Mouse (Mus musculus): ENCODE measurements around the gene Mtmr3. TPM values are rescaled to one million over a fixed set of nuclear protein-coding genes. Genes with fewer than 3 reads are reported as not detected.

Gene Mtmr3
- total and polyA plus RNA-seq, 3 experiments, result 29.1 to 31.9 TPM; not detected in 1

DNA sequence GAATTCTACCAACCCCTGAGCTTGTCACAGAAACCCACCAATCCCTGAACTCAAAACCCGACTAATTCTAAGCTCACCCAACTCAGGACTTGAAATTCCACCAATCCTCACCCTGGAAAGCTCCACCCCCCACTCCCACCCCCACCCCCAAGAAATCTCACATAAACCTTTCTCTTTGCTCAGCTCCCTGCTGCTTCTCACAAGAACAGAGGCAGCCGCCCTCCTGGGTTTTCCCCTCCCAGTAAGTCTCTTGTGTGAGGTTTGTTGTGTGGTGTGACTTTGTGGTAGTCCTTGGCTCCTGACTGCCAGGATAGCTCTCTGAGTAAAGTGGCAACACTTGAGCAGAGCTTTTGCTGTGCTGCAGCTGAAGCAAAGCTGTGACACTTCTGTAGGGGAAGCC, 131.8 kb downstream of the Mtmr3 start:
- TF ChIP-seq EP300 (IDR thresholded peaks at IDR 0.05; ENCODE audit: low read depth in 1 of 2, low read length in 2 of 2) (no peak), CHD1 (IDR thresholded peaks at IDR 0.05; ENCODE audit: low read depth, low read length) (no peak), ETS1 (IDR thresholded peaks at IDR 0.05; ENCODE audit: low read depth, low read length) (no peak), NRF1 (IDR thresholded peaks at IDR 0.05; ENCODE audit: insufficient read depth, low read depth, low read length, poor library complexity, severe bottlenecking) (no peak), POLR2AphosphoS5 (IDR thresholded peaks at IDR 0.05; ENCODE audit: borderline replicate concordance, low read depth, low read length) (no peak), ZKSCAN1 (IDR thresholded peaks at IDR 0.05; ENCODE audit: low read depth, low read length) (no peak), BHLHE40 (IDR thresholded peaks at IDR 0.05; ENCODE audit: borderline replicate concordance, low read depth, low read length) (no peak)
- Histone ChIP-seq H3K4me3 (ENCODE audit: control insufficient read depth in 1 of 2, insufficient read depth in 1 of 2, low read depth in 2 of 2, low read length in 2 of 2) (no peak overlapping the region), H3K79me2 (ENCODE audit: control insufficient read depth, insufficient read depth, low read length, poor library complexity) (no peaks in the 10 kb centered on the region), H3K27me3 (ENCODE audit: control insufficient read depth in 1 of 2, insufficient read depth in 2 of 2, low read length in 2 of 2) (peaks cover 16 to 17% of the 10 kb centered on the region in 2 experiments), H3K27ac (ENCODE audit: control insufficient read depth, low read depth, low read length) (no peak overlapping the region), H3K9me3 (replicated peaks; ENCODE audit: insufficient read depth, low read length) (no peaks in the 10 kb centered on the region), H3K9ac (ENCODE audit: control insufficient read depth, low read depth, low read length, poor library complexity, severe bottlenecking) (no peak overlapping the region), H3K4me1 (ENCODE audit: control insufficient read depth in 1 of 2, insufficient read depth in 2 of 2, low read length in 2 of 2) (no peaks in the 10 kb centered on the region), H3K36me3 (ENCODE audit: control insufficient read depth in 1 of 2, insufficient read depth in 2 of 2, low read length in 2 of 2) (no peaks in the 10 kb centered on the region)
- no peak for DNase-seq (ENCODE audit: low read depth, low spot score)

- DNase-seq (ENCODE audit: low read depth, low spot score), result peak; percentile 36
- H3K4me1 ChIP-seq (ENCODE audit: control insufficient read depth in 1 of 2, insufficient read depth in 2 of 2, low read length in 2 of 2), result no peaks in the 10 kb centered on the region
Measured at GRCm38 (mm10) chr11:4461154-4461553, 133.5 kb downstream of the Mtmr3 start.

DNA sequence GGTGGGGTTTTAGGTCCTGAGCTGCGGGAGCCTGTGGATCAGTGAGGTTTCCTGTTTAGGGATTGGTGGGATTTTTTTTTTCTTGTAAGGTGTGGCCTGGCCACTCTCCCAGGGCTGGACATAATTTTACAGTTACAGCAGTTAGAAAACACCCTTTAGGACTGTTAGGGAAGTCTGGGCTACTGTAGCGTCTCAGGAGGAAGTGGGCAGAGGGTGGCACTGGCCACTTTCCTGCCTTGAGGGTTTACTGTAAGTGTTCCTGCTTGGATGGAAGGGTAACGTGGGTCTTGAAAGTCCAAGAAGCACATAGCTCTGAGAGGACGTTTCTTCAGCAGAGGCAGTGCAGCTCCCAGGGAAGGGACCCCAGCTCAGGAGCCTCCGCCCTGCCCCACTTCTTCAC, 134.0 kb downstream of the Mtmr3 start:
- no peak for TF ChIP-seq POLR2A (IDR thresholded peaks at IDR 0.05; ENCODE audit: control insufficient read depth in 1 of 2, insufficient read depth in 1 of 2, low read depth in 1 of 2, low read length in 2 of 2, poor library complexity in 1 of 2)
- TF ChIP-seq TCF12 (IDR thresholded peaks at IDR 0.05; ENCODE audit: low read depth, low read length), result no peak
- TF ChIP-seq ZMIZ1 (IDR thresholded peaks at IDR 0.05; ENCODE audit: low read depth, low read length), result no peak
- TF ChIP-seq USF1 (IDR thresholded peaks at IDR 0.05; ENCODE audit: low read depth, low read length), result no peak
- no peak for TF ChIP-seq ELF1 (IDR thresholded peaks at IDR 0.05; ENCODE audit: low read depth, low read length)
- Histone ChIP-seq H3K27me3 (ENCODE audit: control insufficient read depth in 1 of 2, insufficient read depth in 2 of 2, low read length in 2 of 2) (peaks cover 16 to 28% of the 10 kb centered on the region in 2 experiments), H3K27ac (ENCODE audit: control insufficient read depth, low read depth, low read length) (no peak overlapping the region), H3K4me3 (ENCODE audit: control insufficient read depth in 1 of 2, insufficient read depth in 1 of 2, low read depth in 2 of 2, low read length in 2 of 2) (no peak overlapping the region), H3K36me3 (ENCODE audit: control insufficient read depth in 1 of 2, insufficient read depth in 2 of 2, low read length in 2 of 2) (no peaks in the 10 kb centered on the region), H3K9ac (ENCODE audit: control insufficient read depth, low read depth, low read length, poor library complexity, severe bottlenecking) (no peak overlapping the region), H3K79me2 (ENCODE audit: control insufficient read depth, insufficient read depth, low read length, poor library complexity) (no peaks in the 10 kb centered on the region), H3K4me1 (ENCODE audit: control insufficient read depth in 1 of 2, insufficient read depth in 2 of 2, low read length in 2 of 2) (no peaks in the 10 kb centered on the region), H3K9me3 (replicated peaks; ENCODE audit: insufficient read depth, low read length) (no peaks in the 10 kb centered on the region)
- DNase-seq (ENCODE audit: low read depth, low spot score), result no peak

More at GRCm38 (mm10) chr11:4461154-4461553, 133.5 kb downstream of the Mtmr3 start:
- Histone ChIP-seq H3K27ac (ENCODE audit: control insufficient read depth, low read depth, low read length) (no peak overlapping the region), H3K36me3 (ENCODE audit: control insufficient read depth in 1 of 2, insufficient read depth in 2 of 2, low read length in 2 of 2) (no peaks in the 10 kb centered on the region), H3K9me3 (replicated peaks; ENCODE audit: insufficient read depth, low read length) (no peaks in the 10 kb centered on the region), H3K4me3 (ENCODE audit: control insufficient read depth in 1 of 2, insufficient read depth in 1 of 2, low read depth in 2 of 2, low read length in 2 of 2) (no peak overlapping the region), H3K79me2 (ENCODE audit: control insufficient read depth, insufficient read depth, low read length, poor library complexity) (no peaks in the 10 kb centered on the region), H3K9ac (ENCODE audit: control insufficient read depth, low read depth, low read length, poor library complexity, severe bottlenecking) (no peak overlapping the region), H3K27me3 (ENCODE audit: control insufficient read depth in 1 of 2, insufficient read depth in 2 of 2, low read length in 2 of 2) (peaks cover 16 to 28% of the 10 kb centered on the region in 2 experiments)
- TF ChIP-seq TAL1 (IDR thresholded peaks at IDR 0.05; ENCODE audit: low read length) (no peak), EP300 (IDR thresholded peaks at IDR 0.05; ENCODE audit: low read depth in 1 of 2, low read length in 2 of 2) (no peak), MEF2A (IDR thresholded peaks at IDR 0.05; ENCODE audit: extremely low read depth, insufficient replicate concordance, low read depth, low read length, poor library complexity, severe bottlenecking) (no peak), SIN3A (IDR thresholded peaks at IDR 0.05; ENCODE audit: low read length) (peak; percentile 65; the same call in 1 of the 2 replicates), MXI1 (IDR thresholded peaks at IDR 0.05; ENCODE audit: low read depth, low read length) (peak; percentile 64; the same call in 1 of the 2 replicates)

Measured in MEL (cell line).